Comparison of ENCODE assay signal across 26 mouse cellular contexts in the genomic region with DNA sequence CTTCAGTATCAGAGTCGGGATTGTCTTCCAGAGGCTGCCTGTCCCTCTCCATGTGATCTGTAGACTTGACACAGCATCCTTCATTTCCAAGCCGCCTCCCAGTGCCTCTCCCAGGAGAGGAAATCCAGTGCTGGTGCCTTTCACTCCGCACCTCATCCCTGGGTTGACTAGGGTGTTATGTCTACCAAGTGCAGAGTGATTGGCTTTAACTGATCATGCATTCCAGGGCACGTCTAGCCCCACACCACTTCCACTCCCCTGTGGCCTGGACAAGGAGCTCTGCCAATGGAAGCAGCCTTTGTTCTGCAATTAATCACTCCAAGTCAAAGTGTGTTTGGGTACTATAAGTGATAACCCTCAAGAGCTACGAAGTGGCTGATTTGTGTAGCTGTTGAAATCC. TPM values are rescaled to one million over a fixed set of nuclear protein-coding genes. Genes with fewer than 3 reads are reported as not detected.
A peak's percentile ranks its signal among the peaks of the same experiment; 100 is the strongest.
DNase-seq lines count a peak whose midpoint lies in the region; ATAC-seq lines count a peak whose summit lies in the region.
"Had no signal": no experiment of that assay in that cellular context is flagged by ENCODE, and none has a peak within 500 bp of the region (broad histone marks: within the 10 kb centered on the region; RNA-seq: fewer than 3 reads in every experiment).

No protein-coding gene starts in this region.

- H3K36me3 ChIP-seq in heart, embryonic 11.5 days (ENCODE audit: control insufficient read depth, insufficient read depth, low read length): no peaks in the 10 kb centered on the region
- no peaks in the 10 kb centered on the region for H3K36me3 ChIP-seq in heart, embryonic 12.5 days
- no peaks in the 10 kb centered on the region for H3K36me3 ChIP-seq in heart, embryonic 15.5 days
- H3K36me3 ChIP-seq: embryonic facial prominence, embryonic 10.5 days; embryonic facial prominence, embryonic 12.5 days; forebrain, embryonic 15.5 days; G1E had no signal

- DNase-seq in embryo, embryonic 10 days (ENCODE audit: low spot score): peak; percentile 23
- no peak for DNase-seq in embryo, embryonic 11 days
- no peak for DNase-seq in heart, adult 8-10 months (ENCODE audit: low spot score)
- DNase-seq in lung, postnatal 10 days: peak; percentile 3
- no peak for DNase-seq in lung, postnatal 14 days
- DNase-seq: adrenal gland, adult 8-10 months; adrenal gland, postnatal 14 days; adrenal gland, postnatal 36 days; B cell, adult 2 months; cerebellum, adult 11-12 months; cerebellum, adult 2 months; cerebellum, adult 9-10 months; cerebellum, postnatal 10 days; cerebellum, postnatal 25 days had no signal

- no peak overlapping the region for H3K27ac ChIP-seq in heart, embryonic 11.5 days (ENCODE audit: low read depth, low read length)
- H3K27ac ChIP-seq in heart, embryonic 12.5 days (ENCODE audit: poor library complexity, severe bottlenecking): no peak overlapping the region
- no peak overlapping the region for H3K27ac ChIP-seq in heart, embryonic 15.5 days
- H3K27ac ChIP-seq: embryonic facial prominence, embryonic 10.5 days; embryonic facial prominence, embryonic 12.5 days; forebrain, embryonic 13.5 days; forebrain, embryonic 15.5 days had no signal

- H3K9me3 ChIP-seq in heart, embryonic 11.5 days (replicated peaks; ENCODE audit: control insufficient read depth, low read length): no peaks in the 10 kb centered on the region
- H3K9me3 ChIP-seq in heart, embryonic 12.5 days (replicated peaks): no peaks in the 10 kb centered on the region
- H3K9me3 ChIP-seq in heart, embryonic 15.5 days (replicated peaks): no peaks in the 10 kb centered on the region
- H3K9me3 ChIP-seq: embryonic facial prominence, embryonic 10.5 days; embryonic facial prominence, embryonic 12.5 days; forebrain, embryonic 13.5 days; forebrain, embryonic 15.5 days had no signal

- H3K4me2 ChIP-seq in heart, embryonic 11.5 days: no peak overlapping the region
- no peak overlapping the region for H3K4me2 ChIP-seq in heart, embryonic 12.5 days
- no peak overlapping the region for H3K4me2 ChIP-seq in heart, embryonic 15.5 days
- H3K4me2 ChIP-seq: embryonic facial prominence, embryonic 12.5 days; forebrain, embryonic 13.5 days; forebrain, embryonic 15.5 days had no signal

- no peaks in the 10 kb centered on the region; the same call in 1 of the 2 replicates for H3K4me1 ChIP-seq in heart, embryonic 11.5 days (ENCODE audit: control insufficient read depth, insufficient read depth, low read length)
- peaks cover 4% of the 10 kb centered on the region; the same call in 1 of the 2 replicates for H3K4me1 ChIP-seq in heart, embryonic 12.5 days (replicated peaks)
- H3K4me1 ChIP-seq in heart, embryonic 15.5 days (replicated peaks): no peaks in the 10 kb centered on the region
- H3K4me1 ChIP-seq: embryonic facial prominence, embryonic 10.5 days; embryonic facial prominence, embryonic 12.5 days; forebrain, embryonic 13.5 days; forebrain, embryonic 15.5 days had no signal

- WGBS in heart, embryonic 11.5 days (ENCODE audit: insufficient replicate concordance): 17% methylated on average over 5 of the region's 5 CpGs
- WGBS in heart, embryonic 12.5 days: 16% methylated on average over 5 of the region's 5 CpGs
- WGBS in heart, embryonic 15.5 days: 31% methylated on average over 5 of the region's 5 CpGs

- H3K27me3 ChIP-seq in heart, embryonic 11.5 days (ENCODE audit: control insufficient read depth, insufficient read depth, low read length): peaks cover 25% of the 10 kb centered on the region
- peaks cover 45% of the 10 kb centered on the region for H3K27me3 ChIP-seq in heart, embryonic 12.5 days (replicated peaks)
- peaks cover 9% of the 10 kb centered on the region for H3K27me3 ChIP-seq in heart, embryonic 15.5 days
- H3K27me3 ChIP-seq: CH12.LX; embryonic facial prominence, embryonic 12.5 days; forebrain, embryonic 13.5 days; forebrain, embryonic 15.5 days; Patski had no signal

- ATAC-seq in heart, embryonic 11.5 days (replicated peaks; ENCODE audit: insufficient number of reproducible peaks, low FRiP score, low TSS enrichment): peak; percentile 49; the same call in 1 of the 2 replicates
- ATAC-seq in heart, embryonic 12.5 days (ENCODE audit: insufficient number of reproducible peaks, low FRiP score): no peak
- ATAC-seq in heart, embryonic 15.5 days (replicated peaks; ENCODE audit: insufficient number of reproducible peaks, insufficient read depth, low FRiP score, low read depth): 0 out of 2 replicates have a peak, but pooled peaks have one; percentile 18
- ATAC-seq: activated CD4-positive, CD25-positive, alpha-beta regulatory T cell, adult 4 months; CD4-positive, CD25-positive, alpha-beta regulatory T cell, adult 4 months; forebrain, embryonic 13.5 days; forebrain, embryonic 15.5 days; Patski had no signal

- H3K4me3 ChIP-seq in heart, embryonic 11.5 days (ENCODE audit: low read depth, low read length): no peak overlapping the region
- H3K4me3 ChIP-seq in heart, embryonic 12.5 days: no peak overlapping the region
- H3K4me3 ChIP-seq in heart, embryonic 15.5 days: no peak overlapping the region
- H3K4me3 ChIP-seq: embryonic facial prominence, embryonic 10.5 days; embryonic facial prominence, embryonic 12.5 days; forebrain, embryonic 13.5 days; forebrain, embryonic 15.5 days had no signal

- H3K9ac ChIP-seq in heart, embryonic 11.5 days (ENCODE audit: low read depth, low read length): no peak overlapping the region
- no peak overlapping the region for H3K9ac ChIP-seq in heart, embryonic 12.5 days
- H3K9ac ChIP-seq in heart, embryonic 15.5 days: no peak overlapping the region
- H3K9ac ChIP-seq: embryonic facial prominence, embryonic 12.5 days; forebrain, embryonic 13.5 days; forebrain, embryonic 15.5 days had no signal

RNA-seq across cellular contexts. Expression of a gene that starts 56.9 kb away (rescaled TPM):
- 0.13 and 0.37 TPM in 2 replicates for polyA plus RNA-seq in heart, embryonic 11.5 days (2014; fragmentation: Nextera tagmentation; extraction: Ambion mirVana)
- 0.09 TPM in 1 of 2 replicates, not detected in the other for polyA plus RNA-seq in heart, embryonic 12.5 days (2016; fragmentation: Nextera tagmentation; extraction: Ambion mirVana)
- 0.09 and 0.15 TPM in 2 replicates for polyA plus RNA-seq in heart, embryonic 15.5 days (2015; fragmentation: Nextera tagmentation; extraction: Ambion mirVana)
- total RNA-seq in heart, adult 8-10 months (2022): not detected
- total RNA-seq: CH12.LX had no signal
- polyA plus RNA-seq: activated CD4-positive, CD25-positive, alpha-beta regulatory T cell, adult 4 months; CD4-positive, CD25-positive, alpha-beta regulatory T cell, adult 4 months; G1E had no signal

Comparison
In these comparisons a context has a peak if more than half of its experiments do, and no peak if none do; other contexts are left out.
1. DNase-seq: peak in embryo, embryonic 10 days (single experiment) and lung, postnatal 10 days (single experiment); none in embryo, embryonic 11 days (single experiment), heart, adult 8-10 months (single experiment) and lung, postnatal 14 days (single experiment).